Mouse (Mus musculus) ES-E14 (cell line): ENCODE measurements around the gene Ank3. TPM values are rescaled to one million over a fixed set of nuclear protein-coding genes. Genes with fewer than 3 reads are reported as not detected.

Experiments
- DNase-seq: peaks from one replicate; pipeline ENCODE4 v3.0.0-alpha.2; 2013; ENCODE audit warnings: low read depth, low spot score
- H3K27ac ChIP-seq: 2 replicates; pipeline ENCODE4 v1.5.1; 2012; ENCODE audit warnings: low read depth, mild to moderate bottlenecking, low read length, moderate library complexity, mixed read lengths; ENCODE audit not compliant: poor library complexity, insufficient read depth, severe bottlenecking
- H3K36me3 ChIP-seq: 2 replicates; pipeline ENCODE4 v1.6.1; 2012; ENCODE audit warnings: mild to moderate bottlenecking, low read length, moderate library complexity, mixed read lengths; ENCODE audit not compliant: control insufficient read depth, poor library complexity, insufficient read depth, severe bottlenecking
- H3K4me1 ChIP-seq, 2 experiments: fragments of 150-350 bp in 1 of 2; sonication (generic) in 1 of 2; 2 replicates each; pipeline ENCODE4 v1.6.1; 2012; ENCODE audit warnings: low read length in 2 of 2, mild to moderate bottlenecking in 1 of 2, mixed read lengths in 1 of 2; ENCODE audit not compliant: control insufficient read depth in 2 of 2, insufficient read depth in 2 of 2, poor library complexity in 1 of 2
- H3K4me3 ChIP-seq, 2 experiments: fragments of 150-350 bp in 1 of 2; sonication (generic) in 1 of 2; 2 replicates each; pipeline ENCODE4 v1.5.1; 2012; ENCODE audit warnings: low read length in 2 of 2, low read depth in 1 of 2, mild to moderate bottlenecking in 1 of 2, mixed read lengths in 1 of 2; ENCODE audit not compliant: insufficient read depth in 1 of 2, poor library complexity in 1 of 2, severe bottlenecking in 1 of 2
- H3K9ac ChIP-seq: 2 replicates; pipeline ENCODE4 v1.6.1; 2012; ENCODE audit warnings: low read depth, mild to moderate bottlenecking, low read length, mixed read lengths; ENCODE audit not compliant: poor library complexity, insufficient read depth, severe bottlenecking
- H3K9me3 ChIP-seq: fragments of 150-350 bp; sonication (generic); 2 replicates; pipeline ENCODE4 v1.6.1; 2012; ENCODE audit warnings: low read depth, mild to moderate bottlenecking, low read length; ENCODE audit not compliant: control insufficient read depth, insufficient read depth
- CHD2 ChIP-seq: IDR thresholded peaks from 2 replicates; pipeline ENCODE4 v1.6.1; 2014; ENCODE audit warnings: mild to moderate bottlenecking, low read depth, low read length, inconsistent platforms
- HCFC1 ChIP-seq: IDR thresholded peaks from 2 replicates; pipeline ENCODE4 v1.6.1; 2012; ENCODE audit warnings: low read length, inconsistent platforms, borderline replicate concordance; ENCODE audit not compliant: insufficient read depth
- MAFK ChIP-seq: IDR thresholded peaks from 2 replicates; pipeline ENCODE4 v1.6.1; 2014; ENCODE audit warnings: mild to moderate bottlenecking, low read depth, low read length, inconsistent platforms; ENCODE audit not compliant: insufficient read depth
- ZC3H11A ChIP-seq: IDR thresholded peaks from 2 replicates; pipeline ENCODE4 v1.6.1; 2012; ENCODE audit warnings: low read depth, mild to moderate bottlenecking, inconsistent platforms, low read length, borderline replicate concordance
- ZNF384 ChIP-seq: IDR thresholded peaks from 2 replicates; pipeline ENCODE4 v1.6.1; 2012; ENCODE audit warnings: low read depth, low read length, inconsistent platforms
- in situ Hi-C, 2 experiments: fragments of 600-800 bp; cut with MboI; formaldehyde crosslinking; loops; one replicate each; pipeline ENCODE4 v1.15.1; 2025; ENCODE audit warnings: low sequenced_read_pairs in 2 of 2, inconsistent platforms in 1 of 2; ENCODE audit not compliant: unreplicated experiment in 2 of 2
- total RNA-seq: library from RNA; depleted of rRNA; stranded (reverse); fragments of 300-350 nt; gene quantifications from 2 replicates; pipeline ENCODE4 v1.2.3, GENCODE M21; 2012

Gene Ank3
- total RNA-seq, 1 experiment, result 6.5 TPM

- TF ChIP-seq HCFC1 (no peak), ZNF384 (no peak), MAFK (no peak), ZC3H11A (no peak), CHD2 (no peak)
- Histone ChIP-seq H3K4me3 (no peak overlapping the region), H3K36me3 (no peaks in the 10 kb centered on the region), H3K9me3 (no peaks in the 10 kb centered on the region), H3K9ac (no peak overlapping the region), H3K27ac (no peak overlapping the region; the same call in 1 of the 2 replicates), H3K4me1 (peaks cover 0 to 2% of the 10 kb centered on the region in 2 experiments; a peak in 1 of 4 replicates)
- DNase-seq, result peak; percentile 47
- in situ Hi-C loops, result no loop called here
Measured at GRCm38 (mm10) chr10:69359666-69360065, 38.9 kb upstream of the Ank3 start.

- Histone ChIP-seq H3K27ac (no peak overlapping the region), H3K9me3 (no peaks in the 10 kb centered on the region), H3K4me1 (peaks cover 2 to 4% of the 10 kb centered on the region in 2 experiments; a peak in 3 of 4 replicates), H3K4me3 (no peak overlapping the region), H3K36me3 (no peaks in the 10 kb centered on the region), H3K9ac (no peak overlapping the region)
- TF ChIP-seq ZC3H11A (no peak), HCFC1 (no peak), MAFK (no peak), CHD2 (no peak), ZNF384 (no peak)
- in situ Hi-C loops, result no loop called here
- no peak for DNase-seq
Measured at GRCm38 (mm10) chr10:69366208-69366607, 32.4 kb upstream of the Ank3 start.

GRCm38 (mm10) chr10:69366877-69367387, 31.6 kb upstream of the Ank3 start:
- Histone ChIP-seq H3K9ac (no peak overlapping the region), H3K9me3 (no peaks in the 10 kb centered on the region), H3K27ac (no peak overlapping the region), H3K36me3 (no peaks in the 10 kb centered on the region), H3K4me3 (no peak overlapping the region), H3K4me1 (peaks cover 2 to 4% of the 10 kb centered on the region in 2 experiments; a peak in 3 of 4 replicates)
- no peak for TF ChIP-seq ZNF384
- TF ChIP-seq CHD2, result no peak
- TF ChIP-seq ZC3H11A, result no peak
- no peak for TF ChIP-seq HCFC1
- TF ChIP-seq MAFK, result no peak
- DNase-seq, result peak; percentile 54
- in situ Hi-C loops, result no loop called here

GRCm38 (mm10) chr10:69369321-69369720, 29.3 kb upstream of the Ank3 start:
- Histone ChIP-seq H3K4me3 (no peak overlapping the region), H3K36me3 (no peaks in the 10 kb centered on the region), H3K9me3 (no peaks in the 10 kb centered on the region), H3K9ac (no peak overlapping the region), H3K4me1 (peaks cover 2 to 4% of the 10 kb centered on the region in 2 experiments; a peak in 3 of 4 replicates), H3K27ac (no peak overlapping the region)
- in situ Hi-C loops, result no loop called here
- DNase-seq, result no peak
- no peak for TF ChIP-seq HCFC1

- in situ Hi-C loops, result loop anchor here in 1 of 2 experiments (10.0 kb wide), 1 partner anchor 153 kb away; no protein-coding TSS in a partner anchor
- Histone ChIP-seq H3K9ac (no peak overlapping the region), H3K4me3 (0 out of 4 replicates have a peak overlapping the region, but pooled peaks of 1 of the 2 experiments have one; percentile 31), H3K27ac (no peak overlapping the region), H3K9me3 (no peaks in the 10 kb centered on the region), H3K36me3 (no peaks in the 10 kb centered on the region), H3K4me1 (peaks cover 2 to 7% of the 10 kb centered on the region in 2 experiments; a peak in 3 of 4 replicates)
- no peak for TF ChIP-seq MAFK
- TF ChIP-seq ZC3H11A, result peak; percentile 23; the same call in 1 of the 2 replicates
- TF ChIP-seq HCFC1, result no peak
- no peak for TF ChIP-seq CHD2
- TF ChIP-seq ZNF384, result no peak
- peak; percentile 63 for DNase-seq
Measured at GRCm38 (mm10) chr10:69371441-69371840, 27.1 kb upstream of the Ank3 start.
